Mouse (Mus musculus) hindbrain, embryonic 16.5 days (tissue): Measurements from ENCODE around the gene Idua. TPM values are rescaled to one million over a fixed set of nuclear protein-coding genes. Genes with fewer than 3 reads are reported as not detected.
A peak's percentile ranks its signal among the peaks of the same experiment; 100 is the strongest.

ENCODE experiments used
- ATAC-seq: fragments of 200-750 bp; cut with Nextera tagmentation; 2 replicates; pipeline ENCODE4 v1.8.0; 2017; ENCODE audit warnings: moderate TSS enrichment, moderate library complexity
- H3K27ac ChIP-seq: fragments of 300-500 bp; sonication (generic); 2 replicates; pipeline ENCODE4 v1.5.1; 2014; ENCODE audit warnings: low read depth, mild to moderate bottlenecking, control low read depth, low read length, moderate library complexity
- H3K27me3 ChIP-seq: fragments of 300-500 bp; sonication (generic); replicated peaks from 2 replicates; pipeline ENCODE4 v1.6.1; 2014; ENCODE audit warnings: low read length; ENCODE audit not compliant: control insufficient read depth, insufficient read depth
- H3K36me3 ChIP-seq: fragments of 300-500 bp; sonication (generic); 2 replicates; pipeline ENCODE4 v1.6.1; 2014; ENCODE audit warnings: mild to moderate bottlenecking, low read length, moderate library complexity, mixed read lengths; ENCODE audit not compliant: control insufficient read depth, insufficient read depth
- H3K4me1 ChIP-seq: fragments of 300-500 bp; sonication (generic); 2 replicates; pipeline ENCODE4 v1.6.1; 2014; ENCODE audit warnings: low read depth, low read length; ENCODE audit not compliant: control insufficient read depth, insufficient read depth
- H3K4me2 ChIP-seq: fragments of 300-500 bp; sonication (generic); 2 replicates; pipeline ENCODE4 v1.6.1; 2014; ENCODE audit warnings: mild to moderate bottlenecking, low read length, control low read depth, moderate library complexity
- H3K4me3 ChIP-seq: fragments of 300-500 bp; sonication (generic); 2 replicates; pipeline ENCODE4 v1.5.1; 2014; ENCODE audit warnings: mild to moderate bottlenecking, low read length, control low read depth, moderate library complexity
- H3K9ac ChIP-seq: fragments of 300-500 bp; sonication (generic); 2 replicates; pipeline ENCODE4 v1.6.1; 2014; ENCODE audit warnings: low read depth, mild to moderate bottlenecking, control low read depth, low read length, moderate library complexity
- H3K9me3 ChIP-seq: fragments of 300-500 bp; sonication (generic); 2 replicates; pipeline ENCODE4 v1.6.1; 2014; ENCODE audit warnings: mild to moderate bottlenecking, low read length, moderate library complexity; ENCODE audit not compliant: control insufficient read depth
- WGBS: fragments of 180-500 bp; shearing (Covaris S2); extraction: QIAGEN DNeasy Blood & Tissue Kit; methylation state at CpG from one replicate; pipeline ENCODE4 v1.1.7; 2014; 5-methylcytosine and 5-hydroxymethylcytosine counted together
- polyA plus RNA-seq: library from polyadenylated mRNA; unstranded; fragments of >200 nt; fragmentation: Nextera tagmentation; extraction: Ambion mirVana; gene quantifications from 2 replicates; pipeline ENCODE4 v1.2.1, GENCODE M21; 2015

Idua gene
- polyA plus RNA-seq, 1 experiment from 2014 or later, result 13.7 TPM

- Histone ChIP-seq H3K4me3 (peak overlapping the region; percentile 33), H3K27me3 (no peaks in the 10 kb centered on the region), H3K4me1 (peaks cover 12% of the 10 kb centered on the region), H3K9ac (peak overlapping the region; percentile 58), H3K27ac (peak overlapping the region; percentile 87), H3K36me3 (peaks cover 14% of the 10 kb centered on the region), H3K9me3 (no peaks in the 10 kb centered on the region), H3K4me2 (peak overlapping the region; percentile 57)
- 9% methylated on average over 5 of the region's 5 CpGs for WGBS
- peak; percentile 60 for ATAC-seq
Measured at GRCm38 (mm10) chr5:108676772-108677498, 16.8 kb downstream of the Idua start.

GRCm38 (mm10) chr5:108677605-108678295 is 17.6 kb downstream of the Idua start:
- Histone ChIP-seq H3K4me1 (peaks cover 12% of the 10 kb centered on the region), H3K4me3 (peak overlapping the region; percentile 33), H3K9me3 (no peaks in the 10 kb centered on the region), H3K27ac (peak overlapping the region; percentile 87), H3K4me2 (peak overlapping the region; percentile 57), H3K9ac (peak overlapping the region; percentile 58), H3K27me3 (no peaks in the 10 kb centered on the region), H3K36me3 (peaks cover 6% of the 10 kb centered on the region)
- ATAC-seq, result peak; percentile 92
- WGBS, result 3% methylated on average over 25 of the region's 25 CpGs

- Histone ChIP-seq H3K9ac (no peak overlapping the region), H3K9me3 (no peaks in the 10 kb centered on the region), H3K36me3 (peaks cover 2% of the 10 kb centered on the region), H3K27ac (no peak overlapping the region), H3K4me1 (peaks cover 12% of the 10 kb centered on the region), H3K4me2 (no peak overlapping the region), H3K27me3 (no peaks in the 10 kb centered on the region), H3K4me3 (no peak overlapping the region)
- no peak for ATAC-seq
- 88% methylated on average over 6 of the region's 6 CpGs for WGBS
Measured at GRCm38 (mm10) chr5:108678296-108678854, 18.2 kb downstream of the Idua start.

GRCm38 (mm10) chr5:108679909-108680308 is 19.8 kb downstream of the Idua start:
- no peak overlapping the region for H3K4me3 ChIP-seq
- H3K9me3 ChIP-seq, result no peaks in the 10 kb centered on the region
- no peak overlapping the region for H3K9ac ChIP-seq
- no peaks in the 10 kb centered on the region for H3K36me3 ChIP-seq
- H3K4me1 ChIP-seq, result peaks cover 12% of the 10 kb centered on the region
- ATAC-seq, result no peak
- WGBS, result 59% methylated on average over 3 of the region's 3 CpGs
- H3K27ac ChIP-seq, result no peak overlapping the region
- no peaks in the 10 kb centered on the region for H3K27me3 ChIP-seq
- H3K4me2 ChIP-seq, result no peak overlapping the region

GRCm38 (mm10) chr5:108680871-108681270 is 20.7 kb downstream of the Idua start:
- H3K4me1 ChIP-seq, result peaks cover 12% of the 10 kb centered on the region
- H3K9me3 ChIP-seq, result no peaks in the 10 kb centered on the region
- no peak overlapping the region for H3K27ac ChIP-seq
- H3K9ac ChIP-seq, result no peak overlapping the region
- ATAC-seq, result no peak
- H3K4me2 ChIP-seq, result no peak overlapping the region
- H3K4me3 ChIP-seq, result no peak overlapping the region
- 93% methylated on average over 6 of the region's 6 CpGs for WGBS
- H3K27me3 ChIP-seq, result no peaks in the 10 kb centered on the region
- H3K36me3 ChIP-seq, result no peaks in the 10 kb centered on the region

GRCm38 (mm10) chr5:108689091-108689490 is 29.0 kb downstream of the Idua start:
- Histone ChIP-seq H3K4me1 (peaks cover 9% of the 10 kb centered on the region; the same call in 1 of the 2 replicates), H3K27me3 (peaks cover 19% of the 10 kb centered on the region)

GRCm38 (mm10) chr5:108691152-108691551 is 31.0 kb downstream of the Idua start:
- 73% methylated on average over 4 of the region's 4 CpGs for WGBS

More at GRCm38 (mm10) chr5:108689091-108689490, 29.0 kb downstream of the Idua start:
- H3K9me3 ChIP-seq, result no peaks in the 10 kb centered on the region
- no peaks in the 10 kb centered on the region for H3K36me3 ChIP-seq
- WGBS, result 61% methylated on average over 5 of the region's 5 CpGs
- no peak overlapping the region for H3K9ac ChIP-seq
- ATAC-seq, result no peak
- no peak overlapping the region for H3K4me2 ChIP-seq
- H3K27ac ChIP-seq, result no peak overlapping the region
- H3K4me3 ChIP-seq, result no peak overlapping the region

GRCm38 (mm10) chr5:108692271-108692670 is 32.1 kb downstream of the Idua start, which contains the start of gene Fgfrl1:
Gene Fgfrl1, plus strand, starts transcription at chr5:108692382.
- Histone ChIP-seq H3K4me3 (peak within 1 kb of the TSS; percentile 90), H3K9me3 (no peaks in the 10 kb centered on the region), H3K9ac (no peak within 1 kb of the TSS; the same call in none of the 2 replicates), H3K4me1 (peaks cover 18% of the 10 kb centered on the region), H3K4me2 (peak within 1 kb of the TSS; percentile 98), H3K36me3 (no peaks in the 10 kb centered on the region), H3K27ac (no peak within 1 kb of the TSS), H3K27me3 (peaks cover 25% of the 10 kb centered on the region)
- WGBS, result 4% methylated on average over 18 of the region's 18 CpGs
- ATAC-seq, result no peak

More at GRCm38 (mm10) chr5:108691152-108691551, 31.0 kb downstream of the Idua start:
- no peak overlapping the region for H3K4me2 ChIP-seq
- H3K36me3 ChIP-seq, result no peaks in the 10 kb centered on the region
- peaks cover 25% of the 10 kb centered on the region for H3K27me3 ChIP-seq
- no peaks in the 10 kb centered on the region for H3K9me3 ChIP-seq
- no peak for ATAC-seq
- H3K9ac ChIP-seq, result no peak overlapping the region
- peaks cover 18% of the 10 kb centered on the region for H3K4me1 ChIP-seq
- H3K27ac ChIP-seq, result no peak overlapping the region
- no peak overlapping the region for H3K4me3 ChIP-seq

GRCm38 (mm10) chr5:108693872-108694288 is 33.7 kb downstream of the Idua start:
- ATAC-seq, result peak; percentile 93
- Histone ChIP-seq H3K9me3 (no peaks in the 10 kb centered on the region), H3K36me3 (no peaks in the 10 kb centered on the region)

More at GRCm38 (mm10) chr5:108693872-108694288, 33.7 kb downstream of the Idua start:
- Histone ChIP-seq H3K4me3 (peak overlapping the region; percentile 90), H3K4me2 (peak overlapping the region; percentile 98), H3K4me1 (peaks cover 18% of the 10 kb centered on the region), H3K27me3 (peaks cover 25% of the 10 kb centered on the region), H3K27ac (no peak overlapping the region), H3K9ac (peak overlapping the region; percentile 66)
- WGBS, result under 1% methylated on average over 38 of the region's 43 CpGs
